In the genomic region with DNA sequence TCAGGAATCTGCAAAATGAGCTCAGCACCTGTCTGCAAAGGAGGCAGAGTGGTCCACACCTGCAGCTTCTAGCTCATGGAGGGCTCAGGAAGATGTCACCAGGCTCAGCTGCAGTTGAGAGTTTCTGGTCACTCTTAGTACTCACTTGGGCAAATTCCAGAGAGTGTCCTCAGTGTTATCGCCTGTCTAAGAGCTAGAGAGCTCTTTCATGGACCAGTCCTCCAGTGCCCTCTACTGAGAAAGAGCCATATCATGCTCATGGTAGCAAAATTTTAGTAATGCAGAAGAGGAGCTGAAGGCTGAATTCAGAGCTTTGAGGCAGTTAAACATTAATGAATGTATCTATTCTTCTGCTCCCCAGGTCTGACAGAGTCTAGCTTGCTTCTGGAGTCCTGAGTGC, we compare ENCODE assay signal across 10 mouse cellular contexts. TPM values are rescaled to one million over a fixed set of nuclear protein-coding genes. Genes with fewer than 3 reads are reported as not detected.
DNase-seq lines count a peak whose midpoint lies in the region; ATAC-seq lines count a peak whose summit lies in the region.
"Had no signal": no experiment of that assay in that cellular context is flagged by ENCODE, and none has a peak within 500 bp of the region (broad histone marks: within the 10 kb centered on the region; RNA-seq: fewer than 3 reads in every experiment).

No protein-coding gene starts in this region.

- ATAC-seq in forebrain, embryonic 14.5 days: no peak
- no peak for ATAC-seq in forebrain, embryonic 15.5 days (replicated peaks)

- peak; percentile 52 for DNase-seq in forebrain, embryonic 14.5 days (ENCODE audit: low spot score)
- DNase-seq in layer of hippocampus, adult 9-10 months (ENCODE audit: low spot score): peak; percentile 9
- DNase-seq in layer of hippocampus, adult 8-10 months (ENCODE audit: low spot score in 2 of 2): no peak
- DNase-seq in brain, adult 2 months (ENCODE audit: low read depth, low spot score): peak; percentile 75
- DNase-seq in lung, postnatal 14 days: peak; percentile 18
- no peak for DNase-seq in frontal cortex, postnatal 14 days (ENCODE audit: low spot score in 2 of 2)
- no peak for DNase-seq in urinary bladder, postnatal 10 days (ENCODE audit: low spot score)

- H3K27ac ChIP-seq in forebrain, embryonic 14.5 days (ENCODE audit: low read depth, low read length): no peak overlapping the region
- H3K27ac ChIP-seq in forebrain, embryonic 15.5 days (replicated peaks): no peak overlapping the region
- H3K27ac ChIP-seq: macrophage had no signal

- 27% methylated on average over 1 of the region's 1 CpGs for WGBS in forebrain, embryonic 14.5 days
- WGBS in forebrain, embryonic 15.5 days: 24% methylated on average over 1 of the region's 1 CpGs

- no peak overlapping the region for H3K4me3 ChIP-seq in forebrain, embryonic 14.5 days (ENCODE audit: low read depth, low read length)
- H3K4me3 ChIP-seq in forebrain, embryonic 15.5 days: no peak overlapping the region

- no peaks in the 10 kb centered on the region for H3K36me3 ChIP-seq in forebrain, embryonic 14.5 days (ENCODE audit: control insufficient read depth, insufficient read depth, low read length)
- no peaks in the 10 kb centered on the region for H3K36me3 ChIP-seq in forebrain, embryonic 15.5 days
- H3K36me3 ChIP-seq: G1E had no signal

- H3K9me3 ChIP-seq in forebrain, embryonic 14.5 days (replicated peaks; ENCODE audit: control insufficient read depth, low read length): no peaks in the 10 kb centered on the region
- no peaks in the 10 kb centered on the region for H3K9me3 ChIP-seq in forebrain, embryonic 15.5 days
- H3K9me3 ChIP-seq: G1E had no signal

- H3K27me3 ChIP-seq in forebrain, embryonic 14.5 days (replicated peaks; ENCODE audit: control insufficient read depth, insufficient read depth, low read length): no peaks in the 10 kb centered on the region
- H3K27me3 ChIP-seq in forebrain, embryonic 15.5 days: no peaks in the 10 kb centered on the region

- no peaks in the 10 kb centered on the region for H3K4me1 ChIP-seq in forebrain, embryonic 14.5 days (ENCODE audit: control insufficient read depth, insufficient read depth, low read length)
- H3K4me1 ChIP-seq in forebrain, embryonic 15.5 days: peaks cover 7% of the 10 kb centered on the region; the same call in 1 of the 2 replicates

- no peak overlapping the region; the same call in 1 of the 2 replicates for H3K9ac ChIP-seq in forebrain, embryonic 14.5 days (ENCODE audit: low read length)
- no peak overlapping the region for H3K9ac ChIP-seq in forebrain, embryonic 15.5 days (replicated peaks)

- no peak overlapping the region for H3K4me2 ChIP-seq in forebrain, embryonic 14.5 days (ENCODE audit: low read length)
- no peak overlapping the region for H3K4me2 ChIP-seq in forebrain, embryonic 15.5 days (replicated peaks)

RNA-seq across cellular contexts. Expression of gene Ttc28, which starts 43.7 kb away (rescaled TPM):
- 29.0 and 37.9 TPM in 2 replicates for polyA plus RNA-seq in forebrain, embryonic 14.5 days (2014; fragmentation: Nextera tagmentation; extraction: Ambion mirVana)
- 40.7 and 42.8 TPM in 2 replicates for polyA plus RNA-seq in forebrain, embryonic 15.5 days (2015; fragmentation: Nextera tagmentation; extraction: Ambion mirVana)
- total RNA-seq in layer of hippocampus, adult 8-10 months (2022): 10 to 100 TPM in 2 of 4 experiments, 1 to 10 TPM in 2; 9.5 to 15.1 (median 12.2) TPM

Comparison
In these comparisons a context has a peak if more than half of its experiments do, and no peak if none do; other contexts are left out.
1. DNase-seq: peak in forebrain, embryonic 14.5 days (single experiment), layer of hippocampus, adult 9-10 months (single experiment), brain, adult 2 months (single experiment) and lung, postnatal 14 days (single experiment); none in layer of hippocampus, adult 8-10 months (0 of 2), frontal cortex, postnatal 14 days (0 of 2) and urinary bladder, postnatal 10 days (single experiment).